Mouse (Mus musculus) heart, postnatal 25 days (tissue): Measurements from ENCODE around the gene Rnf26. TPM values are rescaled to one million over a fixed set of nuclear protein-coding genes. Genes with fewer than 3 reads are reported as not detected.

Experiments
- DNase-seq: peaks from one replicate; pipeline ENCODE4 v3.0.0; 2022; ENCODE audit warnings: low spot score
- intact Hi-C: fragments of 180-260 bp; cut with DNase I; formaldehyde crosslinking; loops from one replicate; pipeline ENCODE4 v1.15.1; 2025
- total RNA-seq, 2 experiments: library from RNA; stranded (reverse); gene quantifications; 2 replicates each; pipeline ENCODE4 v1.2.3; 2021

The Rnf26 gene
- total RNA-seq = 1 to 10 TPM; 7.7 to 8.1 TPM

DNA sequence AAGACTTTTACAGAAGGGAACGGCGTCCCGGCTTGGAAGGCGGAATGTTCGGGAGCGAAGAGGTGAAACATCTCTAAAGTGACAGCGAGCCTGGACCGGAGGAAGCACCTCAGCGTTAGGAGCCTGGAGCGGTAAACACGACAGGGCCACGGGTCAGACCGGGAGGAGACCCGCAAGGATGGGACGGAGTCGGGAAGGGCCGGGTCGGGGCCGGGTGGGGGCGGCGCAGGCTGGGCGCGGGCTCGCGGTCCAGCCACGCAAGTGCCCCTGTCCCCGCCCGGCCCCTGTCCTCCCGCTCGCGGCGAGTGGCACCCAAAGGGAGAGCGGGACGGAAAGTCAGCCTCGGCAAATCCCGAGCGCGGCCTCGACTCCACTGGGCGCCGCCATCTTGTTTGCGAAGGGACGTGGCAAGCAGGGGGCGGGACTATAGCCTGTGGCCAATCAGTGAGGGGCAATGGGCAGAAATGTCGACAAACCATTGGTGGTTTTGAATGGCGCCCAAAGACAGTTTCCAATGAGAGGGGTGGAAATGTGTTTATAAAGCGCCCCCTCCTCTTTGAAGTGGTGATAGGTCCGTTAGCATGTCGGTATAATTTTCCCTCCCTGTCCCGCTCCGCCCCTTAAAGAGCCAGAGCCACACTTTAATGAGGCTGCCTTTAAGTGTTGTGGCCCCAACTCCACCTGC is at the start of gene Rnf26, which contains the start of gene Gm49380:
TSS of gene Rnf26 (minus strand) at position 413 of the 685 bp plus-strand sequence.
TSS of gene Gm49380 (minus strand) at position 396 of the 685 bp plus-strand sequence.
- intact Hi-C loops = no loop called here

GRCm38 (mm10) chr9:44159886-44160285 is 46.6 kb upstream of the Rnf26 start:
- intact Hi-C loops = no loop called here
- no peak for DNase-seq

More for the DNA sequence above, at the start of gene Rnf26, which contains the start of gene Gm49380:
- DNase-seq = peak; percentile 94

- intact Hi-C loops = no loop called here
- no peak for DNase-seq
Measured at GRCm38 (mm10) chr9:44147290-44147689, 34.0 kb upstream of the Rnf26 start.

- intact Hi-C loops = loop anchor here (2.0 kb wide), 1 partner anchor 18 kb away; no protein-coding TSS in a partner anchor
- DNase-seq = no peak
Measured at GRCm38 (mm10) chr9:44144718-44145060, 31.4 kb upstream of the Rnf26 start.

DNA sequence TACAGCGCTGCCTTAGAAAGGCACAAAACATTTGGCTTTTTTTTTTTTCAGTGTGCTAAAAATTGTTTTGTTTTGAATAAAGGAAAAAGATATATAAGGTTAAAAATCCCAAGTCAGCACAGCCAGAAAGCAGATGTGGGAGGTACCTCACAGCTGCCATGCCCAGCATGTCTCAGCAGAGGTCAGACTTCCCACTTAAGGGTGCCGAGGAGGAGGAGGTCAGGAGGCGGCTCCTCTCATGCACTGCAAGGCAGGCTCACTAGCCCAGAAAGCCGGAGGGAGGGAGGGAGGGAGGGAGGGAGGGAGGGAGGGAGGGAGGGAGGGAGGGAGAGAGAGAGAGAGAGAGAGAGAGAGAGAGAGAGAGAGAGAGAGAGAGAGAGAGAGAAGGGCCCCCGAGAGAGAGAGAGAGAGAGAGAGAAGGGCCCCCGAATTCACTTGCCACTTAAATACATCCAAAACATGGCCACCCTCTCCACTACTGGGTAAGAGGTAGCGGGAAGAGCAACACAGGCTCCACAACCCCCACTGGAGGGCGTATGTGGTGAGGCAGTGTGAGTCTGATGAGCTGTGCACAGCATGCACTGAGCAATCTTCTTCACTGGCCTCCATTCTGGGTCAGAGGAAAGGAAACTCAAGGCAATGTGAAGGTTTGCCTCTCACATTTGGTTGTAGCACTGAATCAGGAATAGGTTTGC is 30.9 kb upstream of the Rnf26 start:
- intact Hi-C loops = loop anchor here (2.0 kb wide), 1 partner anchor 17 kb away; no protein-coding TSS in a partner anchor

DNA sequence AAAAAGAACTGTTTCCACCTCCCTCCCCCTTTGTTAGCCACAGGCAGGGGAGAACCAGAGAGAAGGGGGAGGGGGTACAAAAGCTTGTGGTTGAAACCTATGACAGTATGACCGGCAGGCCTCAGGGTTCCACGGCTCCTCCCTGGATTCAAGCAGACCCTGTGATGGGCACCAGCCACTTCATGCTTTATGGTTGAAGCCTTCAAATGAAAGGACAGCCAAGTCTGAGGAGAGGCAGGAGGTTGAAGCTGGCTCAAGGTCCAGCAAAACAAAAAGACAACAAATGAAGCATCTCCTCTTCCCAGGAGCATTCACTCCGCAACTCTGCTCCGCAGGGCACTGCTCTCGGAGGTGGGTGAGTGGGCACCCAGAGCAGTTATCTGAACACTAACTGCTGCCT is 30.1 kb upstream of the Rnf26 start:
- no peak for DNase-seq
- intact Hi-C loops = no loop called here

More for the DNA sequence above, 30.9 kb upstream of the Rnf26 start:
- no peak for DNase-seq

DNA sequence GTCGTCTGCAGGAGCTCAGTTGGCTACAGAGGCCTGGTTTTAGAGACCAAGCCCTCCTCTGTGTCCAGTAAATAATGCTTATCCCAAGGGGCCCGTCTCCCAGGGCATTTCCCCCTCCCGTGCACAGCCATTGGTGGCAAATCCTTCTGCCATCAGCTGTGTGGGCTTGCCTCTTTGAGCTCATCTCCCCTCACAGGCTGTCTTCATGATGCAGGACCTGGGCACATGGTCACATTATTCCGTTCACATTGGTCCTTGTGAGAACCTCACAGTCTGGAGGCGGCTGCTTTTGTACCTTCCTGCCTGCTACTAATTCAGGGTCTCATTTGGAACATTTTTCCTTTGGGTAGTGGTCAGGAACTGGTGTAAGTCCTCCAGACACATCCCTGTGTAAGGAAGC is 28.6 kb upstream of the Rnf26 start:
- DNase-seq = no peak
- intact Hi-C loops = no loop called here

DNA sequence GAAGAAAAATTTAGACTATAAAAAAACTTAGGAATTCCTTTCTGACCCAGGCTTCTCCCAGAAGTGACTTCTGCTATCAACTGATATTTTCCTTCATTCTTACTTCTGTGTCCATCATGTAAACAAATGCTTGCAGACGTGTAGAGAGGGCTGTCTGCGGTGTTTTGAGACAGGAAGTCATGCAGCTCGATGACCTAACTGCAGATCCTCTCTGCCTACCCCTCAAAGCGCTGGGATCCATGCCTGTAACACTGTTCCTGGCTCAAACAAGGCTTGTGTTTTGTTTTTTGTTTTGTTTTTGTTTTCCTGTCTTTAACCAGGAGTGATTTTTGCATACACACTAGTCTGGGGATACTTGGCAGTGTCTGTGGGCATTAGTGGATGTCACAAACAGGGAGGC is 24.5 kb upstream of the Rnf26 start:
- intact Hi-C loops = no loop called here

DNA sequence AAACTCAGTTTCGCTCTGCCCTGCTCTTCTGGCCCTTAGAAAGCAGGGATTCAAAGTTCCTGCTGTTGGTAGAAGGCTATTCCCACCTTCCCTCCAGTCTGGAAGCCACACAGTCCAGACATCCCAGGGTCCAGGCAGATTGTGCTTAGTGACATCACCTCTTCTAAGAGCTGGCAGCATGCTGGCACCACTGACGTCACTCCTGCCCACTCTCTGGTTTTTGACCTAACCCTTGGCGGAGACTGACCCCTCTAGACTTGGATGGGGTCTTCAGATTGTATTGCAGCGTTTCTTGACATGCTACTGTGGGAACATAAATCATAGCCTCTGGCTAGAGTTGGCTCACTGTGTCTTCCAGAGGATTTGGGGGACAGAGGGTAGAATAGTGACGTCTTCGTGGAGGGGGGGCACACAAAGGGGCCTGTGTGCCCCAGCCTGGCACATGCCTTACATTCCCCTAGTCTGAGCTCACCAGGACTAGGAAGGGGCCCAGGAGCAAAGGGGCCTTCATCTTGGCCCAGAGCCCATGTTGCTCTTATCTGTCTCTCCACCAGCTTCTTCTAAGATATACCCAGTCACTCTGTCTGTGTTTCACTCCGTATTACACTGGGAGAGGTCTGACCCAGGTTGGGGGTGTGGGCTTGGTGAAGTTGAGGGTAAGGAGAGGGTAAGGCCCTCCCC is 22.6 kb upstream of the Rnf26 start:
- DNase-seq = no peak
- intact Hi-C loops = no loop called here

More for the DNA sequence above, 24.5 kb upstream of the Rnf26 start:
- no peak for DNase-seq

DNA sequence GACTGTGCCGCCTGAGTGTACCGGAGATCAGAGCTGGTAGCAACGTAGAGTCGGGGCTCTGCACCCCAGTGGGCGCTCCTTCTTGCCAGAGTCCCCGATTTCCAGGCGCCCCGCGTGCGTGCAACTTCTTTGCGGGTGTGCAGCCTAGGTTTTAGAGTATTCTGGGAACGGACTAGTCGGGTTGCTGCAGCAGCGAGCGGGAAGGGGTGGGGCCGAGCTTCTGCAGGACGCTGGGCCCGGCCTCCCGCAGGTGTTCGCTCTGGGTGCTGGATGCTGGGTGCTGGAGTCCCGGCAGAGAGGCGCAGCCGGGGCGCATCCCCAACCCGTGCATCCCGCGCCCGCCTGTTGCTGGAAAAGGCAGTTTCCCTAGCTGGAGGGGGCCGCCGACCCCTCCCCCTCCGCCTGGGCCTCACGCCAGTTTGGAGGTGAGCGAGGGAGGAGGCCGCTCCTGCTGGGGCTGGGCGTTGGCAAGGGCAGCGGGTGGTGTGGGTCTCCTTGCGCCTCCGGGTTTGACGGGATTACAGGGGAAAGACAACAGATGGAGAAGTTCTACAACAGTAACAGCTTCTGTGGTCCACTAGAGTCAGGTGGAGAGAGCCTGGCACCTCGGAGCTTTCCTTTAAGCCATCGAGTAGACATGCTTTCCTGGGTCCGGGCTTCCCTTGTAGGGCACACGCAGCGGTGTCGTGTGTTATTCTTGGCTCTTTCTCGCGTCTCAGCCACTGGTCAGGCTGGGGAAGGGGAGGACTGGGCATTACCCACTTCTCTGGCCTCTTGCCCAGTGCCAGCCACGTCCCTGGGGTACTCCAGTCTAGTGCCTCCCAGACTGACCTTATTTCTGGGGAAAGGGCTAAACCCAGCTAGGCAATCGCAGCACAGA is 21.8 kb upstream of the Rnf26 start:
- DNase-seq = peak; percentile 40
- intact Hi-C loops = no loop called here

DNA sequence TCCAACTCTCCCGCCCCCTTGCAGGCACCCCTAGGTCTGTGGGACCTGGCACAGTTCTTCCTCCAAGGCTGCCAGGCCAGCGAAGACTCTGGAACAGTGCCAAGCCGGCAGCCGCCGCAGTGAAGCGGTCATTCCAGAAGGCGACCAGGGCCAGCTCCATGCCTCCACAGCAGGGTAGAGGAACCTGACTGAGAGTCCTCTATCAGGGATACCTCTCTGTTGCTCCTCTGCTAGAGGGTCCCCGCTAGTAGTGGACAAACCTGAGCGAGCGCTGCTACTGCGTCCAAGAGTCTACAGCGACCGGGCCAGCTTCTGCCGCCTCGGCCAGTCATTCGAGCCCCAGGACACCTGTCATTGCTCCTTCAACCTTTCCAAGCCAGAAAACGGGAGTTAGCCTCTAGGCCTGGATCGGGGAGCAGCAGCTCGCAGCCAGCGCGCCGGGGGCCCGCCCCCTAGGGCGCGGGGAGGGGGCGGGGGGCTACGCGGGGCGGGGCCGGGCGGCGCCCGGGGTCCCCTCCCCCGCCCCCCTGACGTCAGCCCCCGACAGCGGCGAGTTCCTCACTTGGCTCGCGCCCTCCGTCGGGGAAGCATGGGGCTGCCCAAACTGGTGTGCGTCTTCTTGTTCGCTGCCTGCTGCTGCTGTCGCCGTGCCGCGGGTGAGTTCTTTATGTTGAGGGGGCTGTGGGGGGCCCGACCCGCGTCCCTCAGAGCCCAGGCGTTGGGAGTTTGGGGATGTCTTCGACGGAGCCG is 21.0 kb upstream of the Rnf26 start, which contains the start of gene Mcam:
TSS of gene Mcam (plus strand) at position 369 of the 750 bp plus-strand sequence.
- intact Hi-C loops = no loop called here
- DNase-seq = peak; percentile 41

DNA sequence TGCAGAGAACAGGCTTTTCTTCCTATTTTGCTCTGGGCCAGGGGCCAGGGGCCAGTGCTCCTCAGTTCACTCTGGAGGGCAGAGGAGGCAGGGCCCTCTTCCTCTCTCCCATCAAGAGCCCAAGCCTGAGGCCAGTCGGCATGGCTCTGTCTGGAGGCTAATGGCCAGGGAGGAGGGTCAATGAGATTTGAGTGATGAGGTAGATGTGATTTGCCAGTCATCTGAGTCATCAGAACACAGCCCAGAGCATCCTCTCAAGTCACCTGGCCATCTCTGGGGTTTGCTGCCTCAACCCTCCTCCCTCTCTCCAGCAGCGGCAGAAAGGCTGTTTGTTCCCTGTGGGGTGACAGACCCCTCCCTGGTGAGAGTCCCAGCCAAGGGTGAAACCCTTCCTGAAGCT is 20.0 kb upstream of the Rnf26 start:
- intact Hi-C loops = no loop called here
- no peak for DNase-seq

DNA sequence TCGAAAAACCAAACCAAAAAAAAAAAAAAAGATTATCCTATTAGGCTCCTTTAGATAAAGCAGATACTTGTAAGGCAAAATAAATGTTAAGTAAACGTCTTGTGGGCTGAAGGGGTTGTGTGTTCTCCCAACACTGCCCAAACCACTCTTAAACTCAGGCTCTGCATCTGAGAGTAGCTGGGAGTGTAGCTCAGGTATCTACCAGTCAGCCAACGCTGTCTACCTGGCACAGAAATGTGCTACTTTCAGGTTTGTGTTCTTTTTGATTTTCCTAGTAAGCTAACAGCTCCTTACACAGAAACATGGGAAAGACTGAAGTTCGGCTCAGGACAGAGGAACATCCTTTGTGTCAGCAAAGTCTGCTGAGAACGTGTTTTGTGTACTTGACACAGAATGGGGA is 18.9 kb upstream of the Rnf26 start:
- no peak for DNase-seq
- intact Hi-C loops = no loop called here

- intact Hi-C loops = no loop called here
Measured at GRCm38 (mm10) chr9:44131276-44131590, 17.9 kb upstream of the Rnf26 start.

DNA sequence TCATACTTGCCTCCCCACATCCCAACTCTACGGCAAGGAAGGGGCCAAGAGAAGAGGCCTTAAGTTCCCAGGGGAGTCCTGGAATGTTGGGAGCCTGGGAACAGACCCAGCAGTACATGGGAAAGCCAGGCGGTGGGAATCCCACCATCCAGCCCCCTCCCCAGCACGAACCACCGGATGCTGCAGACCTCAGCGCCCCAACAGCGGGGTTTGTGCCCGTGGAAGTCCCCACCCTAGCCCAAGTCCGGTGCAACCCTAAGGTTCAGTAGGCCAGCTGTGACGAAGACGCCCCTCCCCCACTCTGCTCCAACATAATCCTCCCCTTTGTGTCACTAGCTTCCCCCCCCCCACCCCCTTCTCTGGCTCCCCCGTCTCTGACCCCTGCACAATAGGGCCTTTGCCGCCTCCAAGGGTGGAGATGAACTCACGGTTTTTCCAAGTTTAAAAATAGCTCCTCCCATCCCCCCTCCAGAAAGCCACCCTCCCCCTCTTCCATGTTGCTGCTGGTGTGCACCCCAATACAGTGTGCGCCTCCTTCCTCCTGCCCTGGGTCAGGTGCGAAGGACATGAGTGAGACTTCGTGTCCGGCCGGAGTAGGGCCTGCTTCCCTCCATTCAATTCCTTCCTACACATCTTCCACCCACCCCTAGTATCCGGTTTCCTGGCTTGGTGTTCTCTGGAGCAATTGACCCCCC is 17.4 kb upstream of the Rnf26 start:
- peak; percentile 35 for DNase-seq
- intact Hi-C loops = no loop called here

More at GRCm38 (mm10) chr9:44131276-44131590, 17.9 kb upstream of the Rnf26 start:
- no peak for DNase-seq

GRCm38 (mm10) chr9:44130034-44130433 is 16.7 kb upstream of the Rnf26 start:
- DNase-seq = peak; percentile 84
- intact Hi-C loops = no loop called here

GRCm38 (mm10) chr9:44129633-44130032 is 16.3 kb upstream of the Rnf26 start:
- intact Hi-C loops = loop anchor here (5.0 to 10.0 kb wide), 2 partner anchors 105 to 263 kb away; partner anchors contain the start of gene Cbl
- no peak for DNase-seq

DNA sequence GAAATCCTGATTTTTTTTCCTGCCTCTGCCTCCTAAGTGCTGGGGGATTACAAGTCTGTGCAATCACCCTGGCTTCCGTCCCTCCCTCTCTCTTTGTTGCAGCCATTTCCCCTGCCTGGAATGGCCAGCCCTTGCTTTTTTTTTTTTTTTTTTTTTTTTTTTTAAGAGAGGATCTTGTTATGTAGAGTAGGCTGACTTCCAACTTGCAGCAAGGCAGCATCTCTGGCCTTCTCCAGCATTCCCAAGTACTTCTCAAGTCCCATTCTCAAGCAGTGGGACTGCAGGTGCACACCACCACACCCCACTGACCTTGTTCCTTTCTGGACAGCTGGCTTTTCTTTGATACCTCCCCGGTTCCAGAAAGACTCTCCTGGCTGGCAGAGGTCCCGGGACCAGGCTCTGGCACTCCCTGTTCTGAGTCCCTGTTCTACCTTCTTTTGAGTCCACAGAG is 14.1 kb upstream of the Rnf26 start:
- DNase-seq = no peak
- intact Hi-C loops = loop anchor here (2.0 to 10.0 kb wide), 3 partner anchors 17 to 265 kb away; partner anchors contain the start of gene Cbl
